Mouse (Mus musculus) heart, postnatal 0 days (tissue): ENCODE data around the gene Dner. TPM values are rescaled to one million over a fixed set of nuclear protein-coding genes. Genes with fewer than 3 reads are reported as not detected.

Experiments
- ATAC-seq: fragments of 200-750 bp; cut with Nextera tagmentation; 2 replicates; pipeline ENCODE4 v1.8.0; 2017; ENCODE audit warnings: low read depth, moderate number of reproducible peaks, moderate library complexity; ENCODE audit not compliant: insufficient read depth
- DNase-seq: peaks from one replicate; pipeline ENCODE4 v3.0.0-alpha.2; 2016; ENCODE audit warnings: low spot score
- H3K27ac ChIP-seq: fragments of 300-500 bp; sonication (generic); 2 replicates; pipeline ENCODE4 v1.5.1; 2014; ENCODE audit warnings: low read depth, mild to moderate bottlenecking
- H3K27me3 ChIP-seq: fragments of 300-500 bp; sonication (generic); 2 replicates; pipeline ENCODE4 v1.6.1; 2014; ENCODE audit warnings: low read length, mixed read lengths; ENCODE audit not compliant: control insufficient read depth, insufficient read depth
- H3K36me3 ChIP-seq: fragments of 300-500 bp; sonication (generic); replicated peaks from 2 replicates; pipeline ENCODE4 v1.6.1; 2014; ENCODE audit warnings: low read length, mixed read lengths; ENCODE audit not compliant: control insufficient read depth, insufficient read depth
- H3K4me1 ChIP-seq: fragments of 300-500 bp; sonication (generic); 2 replicates; pipeline ENCODE4 v1.6.1; 2014; ENCODE audit warnings: antibody characterized with exemption; ENCODE audit not compliant: control insufficient read depth, insufficient read depth
- H3K4me2 ChIP-seq: fragments of 300-500 bp; sonication (generic); 2 replicates; pipeline ENCODE4 v1.6.1; 2014; ENCODE audit warnings: low read depth, mild to moderate bottlenecking, low read length, moderate library complexity
- H3K4me3 ChIP-seq: fragments of 300-500 bp; sonication (generic); 2 replicates; pipeline ENCODE4 v1.5.1; 2014; ENCODE audit warnings: low read depth, low read length
- H3K9ac ChIP-seq: fragments of 300-500 bp; sonication (generic); replicated peaks from 2 replicates; pipeline ENCODE4 v1.6.1; 2014; ENCODE audit warnings: low read depth, low read length, mixed read lengths
- H3K9me3 ChIP-seq: fragments of 300-500 bp; sonication (generic); replicated peaks from 2 replicates; pipeline ENCODE4 v1.6.1; 2016; ENCODE audit warnings: low read length; ENCODE audit not compliant: control insufficient read depth
- CTCF ChIP-seq: IDR thresholded peaks from 2 replicates; pipeline ENCODE4 v1.5.1; 2016; ENCODE audit warnings: antibody characterized with exemption, control low read depth, low read depth
- EP300 ChIP-seq: IDR thresholded peaks from 2 replicates; pipeline ENCODE4 v1.6.1; 2016; ENCODE audit warnings: antibody characterized with exemption, low read depth
- WGBS: fragments of 180-500 bp; shearing (Covaris S2); extraction: QIAGEN DNeasy Blood & Tissue Kit; methylation state at CpG from one replicate; pipeline ENCODE4 v1.1.7; 2014; 5-methylcytosine and 5-hydroxymethylcytosine counted together
- polyA plus RNA-seq: library from polyadenylated mRNA; unstranded; fragments of >200 nt; fragmentation: Nextera tagmentation; extraction: Ambion mirVana; gene quantifications from 2 replicates; pipeline ENCODE4 v1.2.1, GENCODE M21; 2015
- total RNA-seq: library from RNA; depleted of rRNA; stranded (reverse); fragments of >200 nt; gene quantifications from 2 replicates; pipeline ENCODE4 v1.2.3, GENCODE M21; 2014; ENCODE audit warnings: low replicate concordance

Dner gene
- total and polyA plus RNA-seq, 2 experiments from 2014 or later, result 0.19 to 0.76 TPM

DNA sequence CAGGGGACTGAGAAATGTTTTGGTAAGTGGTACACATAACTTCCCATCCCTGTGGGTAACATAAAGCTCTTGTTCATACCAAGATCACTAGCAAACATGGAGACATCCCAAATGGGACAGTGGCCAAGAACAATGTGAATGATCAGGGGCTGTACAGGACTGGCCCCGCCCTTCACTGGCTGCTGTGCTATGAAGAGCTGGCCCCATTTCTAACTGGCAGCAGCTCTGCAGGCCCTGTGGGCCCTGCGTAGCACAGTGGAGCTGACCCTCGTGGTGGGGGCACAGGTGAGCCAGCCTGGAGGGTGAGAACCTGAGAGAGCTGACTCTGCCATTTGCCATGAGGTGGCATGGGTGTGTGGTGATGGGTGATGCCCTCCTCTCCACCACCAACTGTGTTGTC, 100.0 kb downstream of the Dner start:
- Histone ChIP-seq H3K9me3 (no peaks in the 10 kb centered on the region), H3K4me1 (no peaks in the 10 kb centered on the region), H3K4me3 (no peak overlapping the region), H3K36me3 (no peaks in the 10 kb centered on the region), H3K9ac (no peak overlapping the region), H3K4me2 (no peak overlapping the region), H3K27ac (no peak overlapping the region), H3K27me3 (no peaks in the 10 kb centered on the region)
- no peak for DNase-seq
- no peak for ATAC-seq
- WGBS, result 63% methylated on average over 3 of the region's 3 CpGs
- TF ChIP-seq EP300 (no peak), CTCF (no peak)

- DNase-seq, result no peak
- no peak overlapping the region for H3K4me3 ChIP-seq
- no peaks in the 10 kb centered on the region for H3K9me3 ChIP-seq
- WGBS, result 76% methylated on average over 3 of the region's 3 CpGs
- H3K27ac ChIP-seq, result no peak overlapping the region
- no peaks in the 10 kb centered on the region for H3K27me3 ChIP-seq
- TF ChIP-seq CTCF (no peak), EP300 (no peak)
- ATAC-seq, result no peak
- no peak overlapping the region for H3K4me2 ChIP-seq
- no peak overlapping the region for H3K9ac ChIP-seq
- no peaks in the 10 kb centered on the region for H3K4me1 ChIP-seq
- no peaks in the 10 kb centered on the region for H3K36me3 ChIP-seq
These were observed 103.6 kb downstream of the Dner start for GRCm38 (mm10) chr1:84592394-84592793.

DNA sequence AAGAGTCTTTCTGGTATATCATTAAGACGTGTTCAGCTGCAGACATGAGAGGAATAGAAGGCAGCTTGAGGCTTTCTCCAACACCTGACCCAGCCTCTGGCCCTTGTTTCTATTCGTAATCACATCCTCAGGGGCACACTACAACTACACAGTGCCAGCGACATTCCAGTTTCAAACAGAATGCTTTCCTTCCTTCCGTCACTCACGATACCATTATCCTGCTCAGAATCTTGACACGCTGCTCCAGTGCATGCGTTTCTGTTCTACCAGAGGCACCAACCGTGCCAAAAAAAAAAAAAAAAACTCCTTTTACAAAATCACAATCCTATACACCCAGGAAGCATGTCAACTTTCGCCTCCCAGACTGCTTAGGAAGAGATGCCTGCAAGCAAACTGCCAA, 105.5 kb downstream of the Dner start:
- no peak overlapping the region for H3K27ac ChIP-seq
- no peak overlapping the region for H3K4me3 ChIP-seq
- WGBS, result 53% methylated on average over 9 of the region's 9 CpGs
- no peaks in the 10 kb centered on the region for H3K9me3 ChIP-seq
- H3K4me1 ChIP-seq, result no peaks in the 10 kb centered on the region
- no peak overlapping the region for H3K4me2 ChIP-seq
- no peak overlapping the region for H3K9ac ChIP-seq
- no peak for TF ChIP-seq EP300
- no peak for TF ChIP-seq CTCF
- DNase-seq (no peak), ATAC-seq (no peak)
- no peaks in the 10 kb centered on the region for H3K27me3 ChIP-seq
- no peaks in the 10 kb centered on the region for H3K36me3 ChIP-seq

GRCm38 (mm10) chr1:84585434-84585833, 110.6 kb downstream of the Dner start:
- Histone ChIP-seq H3K27me3 (no peaks in the 10 kb centered on the region), H3K9ac (no peak overlapping the region), H3K4me3 (no peak overlapping the region), H3K27ac (no peak overlapping the region), H3K36me3 (no peaks in the 10 kb centered on the region), H3K9me3 (no peaks in the 10 kb centered on the region), H3K4me2 (no peak overlapping the region), H3K4me1 (no peaks in the 10 kb centered on the region)
- 8% methylated on average over 6 of the region's 6 CpGs for WGBS
- ATAC-seq, result no peak
- TF ChIP-seq EP300 (no peak), CTCF (no peak)
- no peak for DNase-seq

DNA sequence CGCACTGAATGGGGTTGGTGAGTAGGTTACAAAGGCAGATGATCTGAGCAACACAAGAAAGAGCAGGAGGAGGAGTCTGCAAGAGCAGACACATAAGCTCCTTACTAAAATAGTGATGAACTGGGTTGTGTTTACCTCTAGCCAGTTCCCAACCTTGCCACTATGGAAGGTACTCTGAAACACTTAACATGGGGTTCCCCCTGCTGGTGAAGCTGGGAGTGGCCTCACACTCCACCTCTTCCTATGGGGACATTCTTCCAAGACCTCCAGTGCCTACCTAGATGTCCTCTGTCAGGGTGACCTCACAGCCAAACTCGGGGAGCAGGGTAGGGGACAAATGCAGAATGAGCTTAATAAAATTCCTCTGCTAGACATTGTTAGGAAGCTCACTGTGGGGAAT, 114.2 kb downstream of the Dner start:
- no peak overlapping the region for H3K27ac ChIP-seq
- H3K4me1 ChIP-seq, result no peaks in the 10 kb centered on the region
- TF ChIP-seq EP300, result no peak
- peak; percentile 79 for TF ChIP-seq CTCF
- H3K36me3 ChIP-seq, result no peaks in the 10 kb centered on the region
- no peak overlapping the region for H3K4me2 ChIP-seq
- H3K9ac ChIP-seq, result no peak overlapping the region
- ATAC-seq (no peak), DNase-seq (peak; percentile 43)
- no peaks in the 10 kb centered on the region for H3K27me3 ChIP-seq
- 53% methylated on average over 2 of the region's 2 CpGs for WGBS
- no peaks in the 10 kb centered on the region for H3K9me3 ChIP-seq
- H3K4me3 ChIP-seq, result no peak overlapping the region

GRCm38 (mm10) chr1:84561841-84562240, 134.2 kb downstream of the Dner start:
- 66% methylated on average over 8 of the region's 8 CpGs for WGBS
- H3K27me3 ChIP-seq, result no peaks in the 10 kb centered on the region
- DNase-seq, result no peak
- no peak overlapping the region for H3K9ac ChIP-seq
- no peaks in the 10 kb centered on the region for H3K36me3 ChIP-seq
- TF ChIP-seq EP300 (no peak), CTCF (no peak)
- no peak overlapping the region for H3K4me2 ChIP-seq
- H3K4me3 ChIP-seq, result no peak overlapping the region
- H3K9me3 ChIP-seq, result no peaks in the 10 kb centered on the region
- H3K4me1 ChIP-seq, result no peaks in the 10 kb centered on the region
- no peak overlapping the region for H3K27ac ChIP-seq
- ATAC-seq, result no peak
